Mouse (Mus musculus): ENCODE results near the gene Dnajc2. TPM values are rescaled to one million over a fixed set of nuclear protein-coding genes. Genes with fewer than 3 reads are reported as not detected.

The Dnajc2 gene
- total and polyA plus RNA-seq, 2 experiments, result 7.0 to 10.6 TPM

DNA sequence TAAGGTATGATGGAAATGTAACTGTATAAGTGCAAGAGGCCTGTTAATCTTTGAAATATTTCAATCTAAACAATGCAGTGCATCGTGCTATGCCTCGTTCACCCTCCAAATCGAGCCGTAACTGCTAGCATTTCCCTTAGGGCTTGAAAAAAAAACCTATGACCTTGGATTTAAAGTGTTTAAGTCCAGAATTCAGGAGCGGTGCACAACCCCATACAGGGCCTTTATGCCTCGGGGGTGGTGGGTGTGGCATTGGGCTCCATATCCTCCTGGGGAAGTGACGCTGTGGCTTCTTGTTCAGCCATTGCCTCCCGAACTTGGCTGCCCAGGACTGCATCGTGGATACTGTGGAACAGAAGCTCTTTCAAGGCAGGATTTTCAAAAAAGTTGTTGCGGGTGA is 25.9 kb upstream of the Dnajc2 start:
- Histone ChIP-seq H3K36me3 (ENCODE audit: control insufficient read depth, insufficient read depth, low read length) (no peaks in the 10 kb centered on the region), H3K79me2 (ENCODE audit: control insufficient read depth, insufficient read depth, low read length) (no peaks in the 10 kb centered on the region), H3K27me3 (ENCODE audit: control insufficient read depth, insufficient read depth, low read length) (no peaks in the 10 kb centered on the region), H3K27ac (replicated peaks; ENCODE audit: insufficient read depth, low read depth, low read length) (no peak overlapping the region), H3K9ac (ENCODE audit: low read depth, low read length) (no peak overlapping the region), H3K4me3 (ENCODE audit: insufficient read depth, low read depth, low read length) (no peak overlapping the region), H3K4me1 (ENCODE audit: control insufficient read depth, insufficient read depth, low read length) (no peaks in the 10 kb centered on the region)
- WGBS, result 83% methylated on average over 10 of the region's 10 CpGs
- no peak for TF ChIP-seq CTCF (IDR thresholded peaks at IDR 0.05; ENCODE audit: low read depth, low read length)
- TF ChIP-seq POLR2A (IDR thresholded peaks at IDR 0.05; ENCODE audit: extremely low read depth, insufficient read depth, low read length), result no peak
- DNase-seq (ENCODE audit: extremely low read depth, low read depth, low spot score), result no peak

- WGBS, result 83% methylated on average over 4 of the region's 4 CpGs
- H3K36me3 ChIP-seq (ENCODE audit: control insufficient read depth, insufficient read depth, low read length), result peaks cover 37% of the 10 kb centered on the region
- TF ChIP-seq POLR2A (IDR thresholded peaks at IDR 0.05; ENCODE audit: extremely low read depth, insufficient read depth, low read length), result no peak
- TF ChIP-seq CTCF (IDR thresholded peaks at IDR 0.05; ENCODE audit: low read depth, low read length), result no peak
These were observed 19.8 kb upstream of the Dnajc2 start for GRCm38 (mm10) chr5:21804837-21805236.

DNA sequence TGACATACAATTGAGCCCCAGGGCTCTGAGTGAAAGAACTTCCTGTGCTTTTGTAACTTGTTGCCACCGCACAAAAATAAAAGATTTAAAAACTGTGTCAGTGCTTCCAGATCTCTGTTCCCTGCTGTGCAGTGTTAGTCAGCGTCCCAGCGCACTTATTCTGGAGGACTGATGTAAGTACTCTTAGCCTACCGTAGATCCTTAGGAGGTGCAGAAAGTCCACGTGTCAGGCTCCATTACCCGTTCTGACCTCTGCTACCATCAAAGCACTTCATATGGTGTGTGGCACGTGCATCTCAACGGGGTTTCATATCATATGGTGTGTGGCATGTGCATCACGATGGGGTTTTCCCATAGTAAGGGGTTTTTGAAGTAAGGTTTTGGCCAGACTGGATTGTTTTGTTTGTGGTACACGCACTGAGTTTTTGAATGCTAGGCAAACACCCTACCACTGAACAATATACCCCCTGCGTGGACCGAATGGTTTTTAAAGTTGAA is 18.7 kb upstream of the Dnajc2 start:
- no peak for DNase-seq (ENCODE audit: extremely low read depth, low read depth, low spot score)
- no peak overlapping the region for H3K4me3 ChIP-seq (ENCODE audit: insufficient read depth, low read depth, low read length)
- no peaks in the 10 kb centered on the region for H3K4me1 ChIP-seq (ENCODE audit: control insufficient read depth, insufficient read depth, low read length)
- no peak for TF ChIP-seq CTCF (IDR thresholded peaks at IDR 0.05; ENCODE audit: low read depth, low read length)
- TF ChIP-seq POLR2A (IDR thresholded peaks at IDR 0.05; ENCODE audit: extremely low read depth, insufficient read depth, low read length), result no peak
- no peaks in the 10 kb centered on the region for H3K27me3 ChIP-seq (ENCODE audit: control insufficient read depth, insufficient read depth, low read length)
- H3K27ac ChIP-seq (replicated peaks; ENCODE audit: insufficient read depth, low read depth, low read length), result no peak overlapping the region
- no peaks in the 10 kb centered on the region for H3K79me2 ChIP-seq (ENCODE audit: control insufficient read depth, insufficient read depth, low read length)
- WGBS, result 97% methylated on average over 12 of the region's 12 CpGs
- no peak overlapping the region for H3K9ac ChIP-seq (ENCODE audit: low read depth, low read length)
- peaks cover 40% of the 10 kb centered on the region for H3K36me3 ChIP-seq (ENCODE audit: control insufficient read depth, insufficient read depth, low read length)

More at GRCm38 (mm10) chr5:21804837-21805236, 19.8 kb upstream of the Dnajc2 start:
- no peak for DNase-seq (ENCODE audit: extremely low read depth, low read depth, low spot score)
- no peak overlapping the region for H3K9ac ChIP-seq (ENCODE audit: low read depth, low read length)
- H3K4me1 ChIP-seq (ENCODE audit: control insufficient read depth, insufficient read depth, low read length), result no peaks in the 10 kb centered on the region
- H3K4me3 ChIP-seq (ENCODE audit: insufficient read depth, low read depth, low read length), result no peak overlapping the region
- H3K79me2 ChIP-seq (ENCODE audit: control insufficient read depth, insufficient read depth, low read length), result no peaks in the 10 kb centered on the region
- no peaks in the 10 kb centered on the region for H3K27me3 ChIP-seq (ENCODE audit: control insufficient read depth, insufficient read depth, low read length)
- H3K27ac ChIP-seq (replicated peaks; ENCODE audit: insufficient read depth, low read depth, low read length), result no peak overlapping the region

DNA sequence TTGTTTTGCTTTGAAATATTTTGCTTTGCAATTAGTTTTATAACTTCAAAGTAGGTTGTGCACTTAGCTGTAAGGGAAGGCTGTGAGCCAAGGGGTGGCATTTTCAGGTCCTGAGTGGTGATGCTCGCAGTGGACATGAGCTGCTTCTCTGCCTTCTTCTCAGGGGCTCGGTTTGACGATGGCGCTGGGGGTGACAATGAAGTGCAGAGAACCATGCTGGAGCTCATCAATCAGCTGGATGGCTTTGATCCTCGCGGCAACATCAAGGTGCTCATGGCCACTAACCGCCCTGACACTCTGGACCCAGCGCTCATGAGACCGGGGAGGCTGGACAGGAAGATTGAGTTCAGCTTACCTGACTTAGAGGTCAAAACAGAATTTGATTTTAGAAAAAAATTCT is 17.9 kb upstream of the Dnajc2 start:
- Histone ChIP-seq H3K4me1 (ENCODE audit: control insufficient read depth, insufficient read depth, low read length) (no peaks in the 10 kb centered on the region), H3K36me3 (ENCODE audit: control insufficient read depth, insufficient read depth, low read length) (peaks cover 45% of the 10 kb centered on the region), H3K27ac (replicated peaks; ENCODE audit: insufficient read depth, low read depth, low read length) (no peak overlapping the region), H3K27me3 (ENCODE audit: control insufficient read depth, insufficient read depth, low read length) (no peaks in the 10 kb centered on the region), H3K9ac (ENCODE audit: low read depth, low read length) (no peak overlapping the region), H3K4me3 (ENCODE audit: insufficient read depth, low read depth, low read length) (no peak overlapping the region), H3K79me2 (ENCODE audit: control insufficient read depth, insufficient read depth, low read length) (no peaks in the 10 kb centered on the region)
- TF ChIP-seq CTCF (IDR thresholded peaks at IDR 0.05; ENCODE audit: low read depth, low read length) (no peak), POLR2A (IDR thresholded peaks at IDR 0.05; ENCODE audit: extremely low read depth, insufficient read depth, low read length) (no peak)
- DNase-seq (ENCODE audit: extremely low read depth, low read depth, low spot score), result no peak
- 96% methylated on average over 9 of the region's 9 CpGs for WGBS

- Histone ChIP-seq H3K4me1 (ENCODE audit: control insufficient read depth, insufficient read depth, low read length) (peaks cover 27% of the 10 kb centered on the region), H3K9ac (ENCODE audit: low read depth, low read length) (no peak overlapping the region), H3K4me3 (ENCODE audit: insufficient read depth, low read depth, low read length) (no peak overlapping the region), H3K36me3 (ENCODE audit: control insufficient read depth, insufficient read depth, low read length) (peaks cover 16% of the 10 kb centered on the region), H3K27ac (replicated peaks; ENCODE audit: insufficient read depth, low read depth, low read length) (no peak overlapping the region), H3K27me3 (ENCODE audit: control insufficient read depth, insufficient read depth, low read length) (no peaks in the 10 kb centered on the region), H3K79me2 (ENCODE audit: control insufficient read depth, insufficient read depth, low read length) (peaks cover 27% of the 10 kb centered on the region; the same call in 1 of the 2 replicates)
- no peak for TF ChIP-seq CTCF (IDR thresholded peaks at IDR 0.05; ENCODE audit: low read depth, low read length)
- TF ChIP-seq POLR2A (IDR thresholded peaks at IDR 0.05; ENCODE audit: extremely low read depth, insufficient read depth, low read length), result no peak
- no peak for DNase-seq (ENCODE audit: extremely low read depth, low read depth, low spot score)
These were observed 7.1 kb upstream of the Dnajc2 start for GRCm38 (mm10) chr5:21792166-21792565.

GRCm38 (mm10) chr5:21789061-21789460 is 4.0 kb upstream of the Dnajc2 start:
- 69% methylated on average over 5 of the region's 5 CpGs for WGBS
- Histone ChIP-seq H3K4me1 (ENCODE audit: control insufficient read depth, insufficient read depth, low read length) (peaks cover 23% of the 10 kb centered on the region), H3K9ac (ENCODE audit: low read depth, low read length) (no peak overlapping the region), H3K27ac (replicated peaks; ENCODE audit: insufficient read depth, low read depth, low read length) (no peak overlapping the region), H3K4me3 (ENCODE audit: insufficient read depth, low read depth, low read length) (no peak overlapping the region), H3K36me3 (ENCODE audit: control insufficient read depth, insufficient read depth, low read length) (peaks cover 6% of the 10 kb centered on the region), H3K79me2 (ENCODE audit: control insufficient read depth, insufficient read depth, low read length) (peaks cover 38% of the 10 kb centered on the region; the same call in 1 of the 2 replicates), H3K27me3 (ENCODE audit: control insufficient read depth, insufficient read depth, low read length) (no peaks in the 10 kb centered on the region)
- TF ChIP-seq POLR2A (IDR thresholded peaks at IDR 0.05; ENCODE audit: extremely low read depth, insufficient read depth, low read length) (no peak), CTCF (IDR thresholded peaks at IDR 0.05; ENCODE audit: low read depth, low read length) (no peak)
- no peak for DNase-seq (ENCODE audit: extremely low read depth, low read depth, low spot score)

Measured in liver, adult 2 months (tissue).